Mouse (Mus musculus): ENCODE measurements around the gene Cxcl14. TPM values are rescaled to one million over a fixed set of nuclear protein-coding genes. Genes with fewer than 3 reads are reported as not detected.

The Cxcl14 gene
- total and polyA plus RNA-seq, 3 experiments = not detected

DNA sequence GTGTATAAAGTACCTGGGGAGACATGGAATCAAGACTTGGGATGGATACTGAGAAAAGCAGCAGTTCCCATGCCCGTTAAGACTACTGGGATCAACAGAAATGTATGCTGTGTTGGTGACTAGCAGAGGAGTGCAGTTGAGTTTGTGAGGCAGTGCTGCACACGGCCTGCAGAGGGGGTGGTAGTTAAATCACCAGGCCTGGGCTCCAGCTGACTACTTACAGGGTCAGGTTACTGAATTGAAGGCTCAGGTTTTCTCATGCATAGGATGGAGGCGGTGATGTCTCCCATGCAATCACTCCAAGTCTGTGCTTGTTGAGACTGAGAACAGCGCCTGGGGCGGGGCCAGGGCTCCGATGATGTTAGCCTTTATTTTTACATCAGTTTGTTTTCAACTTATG lies 31.4 kb upstream of the Cxcl14 start:
- Histone ChIP-seq H3K9me3 (replicated peaks; ENCODE audit: insufficient read depth, low read length) (no peaks in the 10 kb centered on the region), H3K27me3 (ENCODE audit: control insufficient read depth in 1 of 2, insufficient read depth in 2 of 2, low read length in 2 of 2) (no peaks in the 10 kb centered on the region), H3K36me3 (ENCODE audit: control insufficient read depth in 1 of 2, insufficient read depth in 2 of 2, low read length in 2 of 2) (no peaks in the 10 kb centered on the region), H3K4me1 (ENCODE audit: control insufficient read depth in 1 of 2, insufficient read depth in 2 of 2, low read length in 2 of 2) (no peaks in the 10 kb centered on the region), H3K4me3 (ENCODE audit: control insufficient read depth in 1 of 2, insufficient read depth in 1 of 2, low read depth in 2 of 2, low read length in 2 of 2) (no peak overlapping the region), H3K27ac (ENCODE audit: control insufficient read depth, low read depth, low read length) (no peak overlapping the region), H3K79me2 (ENCODE audit: control insufficient read depth, insufficient read depth, low read length, poor library complexity) (no peaks in the 10 kb centered on the region), H3K9ac (ENCODE audit: control insufficient read depth, low read depth, low read length, poor library complexity, severe bottlenecking) (no peak overlapping the region)
- TF ChIP-seq CTCF (IDR thresholded peaks at IDR 0.05 in 2 of 3, conservative IDR thresholded peaks at IDR 0.05 in 1 of 3; ENCODE audit: control insufficient read depth in 1 of 3, insufficient read depth in 1 of 3, low read depth in 2 of 3, low read length in 3 of 3, poor library complexity in 1 of 3, severe bottlenecking in 1 of 3) (no peak), POLR2AphosphoS5 (IDR thresholded peaks at IDR 0.05; ENCODE audit: borderline replicate concordance, low read depth, low read length) (no peak), JUND (IDR thresholded peaks at IDR 0.05; ENCODE audit: low read depth, low read length) (no peak), MAZ (IDR thresholded peaks at IDR 0.05; ENCODE audit: low read depth, low read length) (no peak), TBP (IDR thresholded peaks at IDR 0.05; ENCODE audit: low read depth, low read length) (no peak), ZMIZ1 (IDR thresholded peaks at IDR 0.05; ENCODE audit: low read depth, low read length) (no peak), SIN3A (IDR thresholded peaks at IDR 0.05; ENCODE audit: low read length) (no peak), MYB (IDR thresholded peaks at IDR 0.05; ENCODE audit: low read depth, low read length) (no peak), ELF1 (IDR thresholded peaks at IDR 0.05; ENCODE audit: low read depth, low read length) (no peak), E2F4 (IDR thresholded peaks at IDR 0.05; ENCODE audit: borderline replicate concordance, low read depth, low read length) (no peak), MYC (IDR thresholded peaks at IDR 0.05; ENCODE audit: low read depth, low read length) (no peak)
- DNase-seq (ENCODE audit: low read depth, low spot score) = no peak

DNA sequence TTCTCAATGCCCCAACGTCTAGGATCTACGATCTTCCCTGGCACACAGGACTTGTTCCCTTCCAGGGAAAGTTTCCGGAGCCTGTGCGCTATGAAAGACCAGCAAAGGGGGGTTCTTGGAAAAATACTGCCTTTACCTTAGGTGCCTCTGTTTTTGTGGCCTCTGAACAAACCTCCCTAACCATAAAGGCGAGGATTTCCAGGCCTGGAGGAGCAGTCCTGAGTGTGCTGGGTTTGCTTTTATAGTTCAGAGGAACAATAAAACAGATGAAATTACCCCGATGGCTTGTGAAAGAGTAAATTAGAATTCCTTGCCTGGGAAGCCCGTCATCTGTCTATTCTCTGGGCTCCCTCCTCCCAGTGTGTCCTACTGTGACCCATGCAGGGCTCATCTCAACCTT lies 25.3 kb upstream of the Cxcl14 start:
- H3K27me3 ChIP-seq (ENCODE audit: control insufficient read depth in 1 of 2, insufficient read depth in 2 of 2, low read length in 2 of 2) = no peaks in the 10 kb centered on the region
- H3K9ac ChIP-seq (ENCODE audit: control insufficient read depth, low read depth, low read length, poor library complexity, severe bottlenecking) = no peak overlapping the region
- H3K36me3 ChIP-seq (ENCODE audit: control insufficient read depth in 1 of 2, insufficient read depth in 2 of 2, low read length in 2 of 2) = no peaks in the 10 kb centered on the region
- no peaks in the 10 kb centered on the region for H3K9me3 ChIP-seq (replicated peaks; ENCODE audit: insufficient read depth, low read length)
- no peak for DNase-seq (ENCODE audit: low read depth, low spot score)
- H3K79me2 ChIP-seq (ENCODE audit: control insufficient read depth, insufficient read depth, low read length, poor library complexity) = no peaks in the 10 kb centered on the region
- H3K4me1 ChIP-seq (ENCODE audit: control insufficient read depth in 1 of 2, insufficient read depth in 2 of 2, low read length in 2 of 2) = no peaks in the 10 kb centered on the region
- no peak overlapping the region for H3K4me3 ChIP-seq (ENCODE audit: control insufficient read depth in 1 of 2, insufficient read depth in 1 of 2, low read depth in 2 of 2, low read length in 2 of 2)
- no peak overlapping the region for H3K27ac ChIP-seq (ENCODE audit: control insufficient read depth, low read depth, low read length)
- TF ChIP-seq ETS1 (IDR thresholded peaks at IDR 0.05; ENCODE audit: low read depth, low read length) (no peak), ZMIZ1 (IDR thresholded peaks at IDR 0.05; ENCODE audit: low read depth, low read length) (no peak), RAD21 (IDR thresholded peaks at IDR 0.05; ENCODE audit: low read depth, low read length) (no peak)

DNA sequence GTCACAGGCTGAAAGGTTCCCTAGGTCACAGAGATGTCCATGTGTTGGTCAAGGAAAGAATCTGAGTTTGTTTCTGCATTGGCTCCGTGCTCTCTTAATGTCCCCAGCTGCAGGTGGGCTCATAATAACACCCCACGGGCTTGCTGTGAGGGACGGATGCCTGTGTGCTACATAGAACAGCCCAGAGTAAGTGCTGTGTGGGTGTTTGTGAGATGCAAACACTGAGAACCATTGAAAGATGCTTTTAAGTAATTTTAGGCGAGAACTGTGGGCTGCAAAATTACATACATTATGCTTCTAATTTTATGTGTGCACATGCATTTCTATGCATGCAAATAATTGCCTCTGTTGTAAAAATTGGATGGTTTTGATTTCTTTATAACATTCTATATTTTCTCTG lies 20.6 kb upstream of the Cxcl14 start:
- no peak for DNase-seq (ENCODE audit: low read depth, low spot score)
- H3K4me1 ChIP-seq (ENCODE audit: control insufficient read depth in 1 of 2, insufficient read depth in 2 of 2, low read length in 2 of 2) = no peaks in the 10 kb centered on the region
- TF ChIP-seq BHLHE40 (IDR thresholded peaks at IDR 0.05; ENCODE audit: borderline replicate concordance, low read depth, low read length) (no peak), NELFE (IDR thresholded peaks at IDR 0.05; ENCODE audit: low read depth, low read length) (no peak), NRF1 (IDR thresholded peaks at IDR 0.05; ENCODE audit: insufficient read depth, low read depth, low read length, poor library complexity, severe bottlenecking) (no peak), ZKSCAN1 (IDR thresholded peaks at IDR 0.05; ENCODE audit: low read depth, low read length) (no peak), MAFK (IDR thresholded peaks at IDR 0.05; ENCODE audit: borderline replicate concordance, low read depth, low read length) (no peak), MAZ (IDR thresholded peaks at IDR 0.05; ENCODE audit: low read depth, low read length) (no peak), CHD2 (IDR thresholded peaks at IDR 0.05; ENCODE audit: low read length) (no peak), GATA1 (IDR thresholded peaks at IDR 0.05; ENCODE audit: low read depth, low read length) (no peak), USF1 (IDR thresholded peaks at IDR 0.05; ENCODE audit: low read depth, low read length) (no peak), RAD21 (IDR thresholded peaks at IDR 0.05; ENCODE audit: low read depth, low read length) (no peak), POLR2AphosphoS2 (IDR thresholded peaks at IDR 0.05; ENCODE audit: low read length) (no peak)
- no peaks in the 10 kb centered on the region for H3K36me3 ChIP-seq (ENCODE audit: control insufficient read depth in 1 of 2, insufficient read depth in 2 of 2, low read length in 2 of 2)
- no peaks in the 10 kb centered on the region for H3K9me3 ChIP-seq (replicated peaks; ENCODE audit: insufficient read depth, low read length)
- no peaks in the 10 kb centered on the region for H3K79me2 ChIP-seq (ENCODE audit: control insufficient read depth, insufficient read depth, low read length, poor library complexity)
- H3K27me3 ChIP-seq (ENCODE audit: control insufficient read depth in 1 of 2, insufficient read depth in 2 of 2, low read length in 2 of 2) = no peaks in the 10 kb centered on the region
- no peak overlapping the region for H3K27ac ChIP-seq (ENCODE audit: control insufficient read depth, low read depth, low read length)
- no peak overlapping the region for H3K4me3 ChIP-seq (ENCODE audit: control insufficient read depth in 1 of 2, insufficient read depth in 1 of 2, low read depth in 2 of 2, low read length in 2 of 2)
- H3K9ac ChIP-seq (ENCODE audit: control insufficient read depth, low read depth, low read length, poor library complexity, severe bottlenecking) = no peak overlapping the region
